Mouse (Mus musculus) MEL (cell line): ENCODE results near the gene Serping1. TPM values are rescaled to one million over a fixed set of nuclear protein-coding genes. Genes with fewer than 3 reads are reported as not detected.

Source experiments
- DNase-seq: peaks from one replicate; pipeline ENCODE4 v3.0.0; 2011; ENCODE audit warnings: low read depth, low spot score
- H3K27ac ChIP-seq: 2 replicates; pipeline ENCODE4 v1.5.1; 2012; ENCODE audit warnings: low read depth, mild to moderate bottlenecking, control low read depth, low read length, moderate library complexity; ENCODE audit not compliant: control insufficient read depth
- H3K27me3 ChIP-seq, 2 experiments: fragments of 150-350 bp in 1 of 2; sonication (generic) in 1 of 2; 2 replicates each; pipeline ENCODE4 v1.6.1; 2012; ENCODE audit warnings: low read length in 2 of 2, mild to moderate bottlenecking in 2 of 2, improper control_type of control experiment in 1 of 2, moderate library complexity in 1 of 2; ENCODE audit not compliant: insufficient read depth in 2 of 2, control insufficient read depth in 1 of 2
- H3K36me3 ChIP-seq, 2 experiments: 2 replicates each; pipeline ENCODE4 v1.6.1; 2012 to 2014; ENCODE audit warnings: low read length in 2 of 2, improper control_type of control experiment in 1 of 2, inconsistent platforms in 1 of 2, mild to moderate bottlenecking in 1 of 2; ENCODE audit not compliant: insufficient read depth in 2 of 2, control insufficient read depth in 1 of 2
- H3K4me1 ChIP-seq, 2 experiments: fragments of 150-350 bp in 1 of 2; sonication (generic) in 1 of 2; 2 replicates each; pipeline ENCODE4 v1.6.1; 2012; ENCODE audit warnings: low read length in 2 of 2, improper control_type of control experiment in 1 of 2, mild to moderate bottlenecking in 1 of 2; ENCODE audit not compliant: insufficient read depth in 2 of 2, control insufficient read depth in 1 of 2
- H3K4me3 ChIP-seq, 2 experiments: fragments of 150-350 bp in 1 of 2; sonication (generic) in 1 of 2; 2 replicates each; pipeline ENCODE4 v1.5.1; 2012; ENCODE audit warnings: low read depth in 2 of 2, low read length in 2 of 2, mild to moderate bottlenecking in 2 of 2, moderate library complexity in 2 of 2, control low read depth in 1 of 2, improper control_type of control experiment in 1 of 2; ENCODE audit not compliant: control insufficient read depth in 1 of 2, insufficient read depth in 1 of 2
- H3K79me2 ChIP-seq: 2 replicates; pipeline ENCODE4 v1.6.1; 2012; ENCODE audit warnings: mild to moderate bottlenecking, low read length, moderate library complexity; ENCODE audit not compliant: control insufficient read depth, poor library complexity, insufficient read depth
- H3K9ac ChIP-seq: 2 replicates; pipeline ENCODE4 v1.6.1; 2012; ENCODE audit warnings: low read depth, mild to moderate bottlenecking, control low read depth, low read length, moderate library complexity; ENCODE audit not compliant: control insufficient read depth, poor library complexity, severe bottlenecking
- H3K9me3 ChIP-seq: fragments of 150-350 bp; sonication (generic); replicated peaks from 2 replicates; pipeline ENCODE4 v1.6.1; 2012; ENCODE audit warnings: mild to moderate bottlenecking, low read length, improper control_type of control experiment, moderate library complexity; ENCODE audit not compliant: insufficient read depth
- BHLHE40 ChIP-seq: IDR thresholded peaks from 2 replicates; pipeline ENCODE4 v1.6.1; 2012; ENCODE audit warnings: low read depth, mild to moderate bottlenecking, inconsistent platforms, low read length, improper control_type of control experiment, borderline replicate concordance
- CHD2 ChIP-seq: IDR thresholded peaks from 2 replicates; pipeline ENCODE4 v1.6.1; 2011; ENCODE audit warnings: low read length, improper control_type of control experiment
- E2F4 ChIP-seq: IDR thresholded peaks from 2 replicates; pipeline ENCODE4 v1.6.1; 2011; ENCODE audit warnings: low read depth, low read length, improper control_type of control experiment, borderline replicate concordance
- EP300 ChIP-seq, 2 experiments: IDR thresholded peaks; 2 replicates each; pipeline ENCODE4 v1.6.1; 2011; ENCODE audit warnings: improper control_type of control experiment in 2 of 2, low read length in 2 of 2, low read depth in 1 of 2, mild to moderate bottlenecking in 1 of 2
- GABPA ChIP-seq: IDR thresholded peaks from 2 replicates; pipeline ENCODE4 v1.6.1; 2012; ENCODE audit warnings: low read depth, mild to moderate bottlenecking, inconsistent platforms, low read length, improper control_type of control experiment, moderate library complexity
- GATA1 ChIP-seq: IDR thresholded peaks from 2 replicates; pipeline ENCODE4 v1.6.1; 2011; ENCODE audit warnings: low read depth, low read length, improper control_type of control experiment
- JUND ChIP-seq: IDR thresholded peaks from 2 replicates; pipeline ENCODE4 v1.6.1; 2011; ENCODE audit warnings: low read depth, mild to moderate bottlenecking, improper control_type of control experiment, low read length
- MAX ChIP-seq: IDR thresholded peaks from 2 replicates; pipeline ENCODE4 v1.6.1; 2011; ENCODE audit warnings: low read length, improper control_type of control experiment
- MAZ ChIP-seq: IDR thresholded peaks from 2 replicates; pipeline ENCODE4 v1.6.1; 2012; ENCODE audit warnings: low read depth, mild to moderate bottlenecking, inconsistent platforms, low read length, improper control_type of control experiment
- MYC ChIP-seq: IDR thresholded peaks from 2 replicates; pipeline ENCODE4 v1.6.1; 2011; ENCODE audit warnings: low read depth, mild to moderate bottlenecking, low read length, improper control_type of control experiment, moderate library complexity
- NELFE ChIP-seq: IDR thresholded peaks from 2 replicates; pipeline ENCODE4 v1.6.1; 2011; ENCODE audit warnings: low read depth, low read length, improper control_type of control experiment
- NRF1 ChIP-seq: IDR thresholded peaks from 2 replicates; pipeline ENCODE4 v1.6.1; 2014; ENCODE audit warnings: low read depth, mild to moderate bottlenecking, inconsistent platforms, low read length, improper control_type of control experiment, moderate library complexity; ENCODE audit not compliant: poor library complexity, insufficient read depth, severe bottlenecking
- POLR2A ChIP-seq, 2 experiments: IDR thresholded peaks; 2 replicates each; pipeline ENCODE4 v1.6.1; 2011 to 2012; ENCODE audit warnings: low read length in 2 of 2, mild to moderate bottlenecking in 2 of 2, control low read depth in 1 of 2, improper control_type of control experiment in 1 of 2, low read depth in 1 of 2, moderate library complexity in 1 of 2; ENCODE audit not compliant: control insufficient read depth in 1 of 2, insufficient read depth in 1 of 2, poor library complexity in 1 of 2
- POLR2AphosphoS5 ChIP-seq: IDR thresholded peaks from 2 replicates; pipeline ENCODE4 v1.6.1; 2012; ENCODE audit warnings: low read depth, borderline replicate concordance, mild to moderate bottlenecking, inconsistent platforms, low read length, moderate library complexity, mixed read lengths
- RCOR1 ChIP-seq: IDR thresholded peaks from 2 replicates; pipeline ENCODE4 v1.6.1; 2012; ENCODE audit warnings: low read depth, mild to moderate bottlenecking, inconsistent platforms, low read length, improper control_type of control experiment
- SIN3A ChIP-seq: IDR thresholded peaks from 2 replicates; pipeline ENCODE4 v1.6.1; 2012; ENCODE audit warnings: low read length, improper control_type of control experiment, inconsistent platforms
- SMC3 ChIP-seq: IDR thresholded peaks from 2 replicates; pipeline ENCODE4 v1.6.1; 2011; ENCODE audit warnings: low read depth, low read length, improper control_type of control experiment
- TAL1 ChIP-seq: IDR thresholded peaks from 2 replicates; pipeline ENCODE4 v1.6.1; 2012; ENCODE audit warnings: mild to moderate bottlenecking, inconsistent platforms, low read length, moderate library complexity, mixed read lengths
- TBP ChIP-seq: IDR thresholded peaks from 2 replicates; pipeline ENCODE4 v1.8.0; 2011; ENCODE audit warnings: low read depth, low read length, improper control_type of control experiment
- TCF12 ChIP-seq: IDR thresholded peaks from 2 replicates; pipeline ENCODE4 v1.6.1; 2014; ENCODE audit warnings: low read depth, mild to moderate bottlenecking, inconsistent platforms, low read length, improper control_type of control experiment, moderate library complexity
- UBTF ChIP-seq: IDR thresholded peaks from 2 replicates; pipeline ENCODE4 v1.6.1; 2012; ENCODE audit warnings: low read depth, mild to moderate bottlenecking, inconsistent platforms, low read length, improper control_type of control experiment, moderate library complexity, borderline replicate concordance; ENCODE audit not compliant: insufficient read depth
- ZC3H11A ChIP-seq: IDR thresholded peaks from 2 replicates; pipeline ENCODE4 v1.6.1; 2012; ENCODE audit warnings: low read depth, mild to moderate bottlenecking, inconsistent platforms, low read length, improper control_type of control experiment
- ZMIZ1 ChIP-seq: IDR thresholded peaks from 2 replicates; pipeline ENCODE4 v1.6.1; 2012; ENCODE audit warnings: low read depth, mild to moderate bottlenecking, inconsistent platforms, low read length, improper control_type of control experiment, moderate library complexity
- ZNF384 ChIP-seq: IDR thresholded peaks from 2 replicates; pipeline ENCODE4 v1.6.1; 2012; ENCODE audit warnings: low read depth, mild to moderate bottlenecking, inconsistent platforms, low read length, improper control_type of control experiment
- polyA plus RNA-seq, 2 experiments: library from polyadenylated mRNA; stranded (reverse) in 1 of 2; unstranded in 1 of 2; fragments of >175 nt in 1 of 2; fragments of >200 nt in 1 of 2; gene quantifications; 2 replicates each; pipeline versions ENCODE4 v1.2.1 to v1.2.4; 2012; ENCODE audit warnings: low replicate concordance in 2 of 2, low read depth in 1 of 2; ENCODE audit not compliant: insufficient read length in 2 of 2, insufficient read depth in 1 of 2, missing spikeins in 1 of 2
- total RNA-seq: library from RNA; depleted of rRNA; stranded (reverse); fragments of 300-350 nt; gene quantifications from 2 replicates; pipeline ENCODE4 v1.2.3, GENCODE M21; 2012

Gene Serping1
- total and polyA plus RNA-seq, 3 experiments = not detected

- Histone ChIP-seq H3K27ac (no peak overlapping the region), H3K4me1 (no peaks in the 10 kb centered on the region)
- no peak for TF ChIP-seq SMC3
- no peak for TF ChIP-seq JUND
- no peak for TF ChIP-seq NELFE
- TF ChIP-seq E2F4 = no peak
- no peak for TF ChIP-seq RCOR1
- TF ChIP-seq TCF12 = no peak
- TF ChIP-seq BHLHE40 = no peak
- TF ChIP-seq POLR2A (IDR thresholded peaks at IDR 0.05; ENCODE audit: control insufficient read depth in 1 of 2, insufficient read depth in 1 of 2, low read depth in 1 of 2, low read length in 2 of 2, poor library complexity in 1 of 2) = no peak
- no peak for TF ChIP-seq GATA1
- no peak for TF ChIP-seq POLR2AphosphoS5
- no peak for TF ChIP-seq MAX
- TF ChIP-seq, all 39 proteins: peak for 0
- Histone ChIP-seq H3K79me2 (no peaks in the 10 kb centered on the region), H3K27me3 (peaks cover 7 to 15% of the 10 kb centered on the region in 2 experiments), H3K4me3 (no peak overlapping the region), H3K9me3 (no peaks in the 10 kb centered on the region), H3K36me3 (no peaks in the 10 kb centered on the region), H3K9ac (no peak overlapping the region)
- DNase-seq = no peak
These were observed 12.9 kb downstream of the Serping1 start for GRCm38 (mm10) chr2:84762295-84762694.

GRCm38 (mm10) chr2:84761840-84762239, 13.4 kb downstream of the Serping1 start:
- H3K36me3 ChIP-seq = no peaks in the 10 kb centered on the region
- H3K4me1 ChIP-seq = no peaks in the 10 kb centered on the region
- H3K79me2 ChIP-seq = no peaks in the 10 kb centered on the region
- no peak for DNase-seq
- TF ChIP-seq UBTF = no peak
- TF ChIP-seq TCF12 = no peak
- no peak for TF ChIP-seq POLR2AphosphoS5
- TF ChIP-seq EP300 (IDR thresholded peaks at IDR 0.05; ENCODE audit: low read depth in 1 of 2, low read length in 2 of 2) = no peak
- TF ChIP-seq NRF1 = no peak
- no peak for TF ChIP-seq ZMIZ1
- TF ChIP-seq ZNF384 = no peak
- TF ChIP-seq BHLHE40 = no peak
- TF ChIP-seq GABPA = no peak
- TF ChIP-seq TAL1 = no peak
- TF ChIP-seq MAZ = no peak
- no peak for TF ChIP-seq MYC
- TF ChIP-seq JUND = no peak
- TF ChIP-seq SMC3 = no peak
- no peak for TF ChIP-seq SIN3A
- no peak for TF ChIP-seq TBP
- no peak for TF ChIP-seq CHD2
- no peak for TF ChIP-seq ZC3H11A
- no peak overlapping the region for H3K27ac ChIP-seq
- H3K27me3 ChIP-seq = peaks cover 7 to 15% of the 10 kb centered on the region in 2 experiments
- H3K9me3 ChIP-seq = no peaks in the 10 kb centered on the region
- H3K9ac ChIP-seq = no peak overlapping the region
- H3K4me3 ChIP-seq = no peak overlapping the region
